Mouse (Mus musculus) CH12F3 (cell line): ENCODE measurements around the gene Tmem104.

Experiments used
- in situ Hi-C: fragments of 300-500 bp; cut with MboI; formaldehyde crosslinking; loops from 2 replicates; pipeline ENCODE4 v1.14.3; 2020; ENCODE audit warnings: low sequenced_read_pairs

The Tmem104 gene

DNA sequence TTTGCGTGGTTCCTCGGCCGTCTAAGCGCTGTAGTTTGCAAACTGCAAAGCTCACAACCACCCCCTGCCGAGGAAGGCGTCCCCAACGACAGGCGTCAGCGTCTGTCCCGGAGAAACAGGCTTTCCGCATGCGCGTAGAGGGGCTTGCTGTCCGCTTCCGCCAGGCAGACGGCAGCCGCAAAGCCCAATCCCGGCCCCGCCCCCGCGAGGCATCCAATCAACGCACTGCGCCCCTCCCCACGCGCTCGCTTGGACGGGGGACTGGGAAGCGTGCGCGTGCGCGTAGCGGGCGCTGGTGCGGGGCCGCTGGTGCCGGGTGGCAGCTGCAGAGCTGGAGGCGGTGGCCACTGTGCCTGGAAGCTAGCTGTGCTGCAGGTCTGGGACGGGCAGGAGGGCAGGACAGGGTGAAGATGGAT lies at the start of gene Tmem104:
Gene Tmem104, plus strand, starts transcription at position 264 of the 416 bp plus-strand sequence.
- in situ Hi-C loops: no loop called here

DNA sequence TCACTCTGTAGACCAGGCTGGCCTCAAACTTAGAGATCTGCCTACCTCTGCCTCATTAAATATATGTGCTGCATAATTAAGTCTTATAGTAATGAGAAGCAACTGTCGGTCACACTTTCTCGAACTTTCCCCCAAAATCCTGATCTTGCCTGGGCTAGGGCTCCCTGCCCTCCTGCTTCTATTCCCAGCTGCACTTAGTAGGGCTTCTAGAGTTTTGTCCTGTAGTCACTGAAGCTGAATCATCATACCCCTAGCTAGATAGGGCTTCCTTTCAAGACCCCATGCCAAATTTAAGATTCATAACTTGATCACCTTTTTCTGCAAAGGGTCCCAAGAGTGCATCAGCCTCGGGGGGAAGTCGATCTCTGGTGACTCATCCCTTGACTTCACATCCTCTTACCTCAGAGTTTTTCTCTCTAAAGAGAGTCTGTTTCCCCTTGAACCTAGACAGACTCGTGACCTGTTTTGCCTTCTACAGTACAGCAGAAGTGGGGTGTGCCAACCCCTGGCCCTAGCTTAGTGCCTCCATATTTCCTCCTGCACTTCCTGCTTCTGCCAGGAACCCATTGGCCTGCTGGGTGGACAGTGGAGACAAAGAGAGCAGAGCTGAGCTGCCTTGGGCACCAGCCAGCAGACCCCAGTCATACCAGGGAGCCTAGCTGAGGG lies 48.6 kb upstream of the Tmem104 start:
- in situ Hi-C loops: no loop called here

DNA sequence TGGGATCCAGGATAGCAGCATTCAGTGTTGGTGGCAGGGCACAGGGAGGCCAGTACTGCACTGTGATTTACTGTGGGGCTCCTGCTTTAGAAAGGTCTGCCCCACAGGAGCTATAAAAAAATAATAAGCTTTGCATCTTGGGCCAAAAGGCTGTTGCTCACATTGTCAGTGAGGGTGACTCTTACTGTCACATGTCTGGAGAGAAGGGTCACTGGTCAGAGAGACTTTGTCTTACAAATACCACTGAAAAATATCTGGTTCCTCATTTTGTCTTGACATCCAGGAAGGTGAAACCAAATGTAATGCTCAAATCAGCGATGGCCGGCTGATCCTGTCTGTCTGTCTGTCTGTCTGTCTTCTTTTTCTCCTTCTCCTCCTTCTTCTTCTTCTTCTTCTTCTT lies 45.3 kb upstream of the Tmem104 start:
- in situ Hi-C loops: no loop called here

DNA sequence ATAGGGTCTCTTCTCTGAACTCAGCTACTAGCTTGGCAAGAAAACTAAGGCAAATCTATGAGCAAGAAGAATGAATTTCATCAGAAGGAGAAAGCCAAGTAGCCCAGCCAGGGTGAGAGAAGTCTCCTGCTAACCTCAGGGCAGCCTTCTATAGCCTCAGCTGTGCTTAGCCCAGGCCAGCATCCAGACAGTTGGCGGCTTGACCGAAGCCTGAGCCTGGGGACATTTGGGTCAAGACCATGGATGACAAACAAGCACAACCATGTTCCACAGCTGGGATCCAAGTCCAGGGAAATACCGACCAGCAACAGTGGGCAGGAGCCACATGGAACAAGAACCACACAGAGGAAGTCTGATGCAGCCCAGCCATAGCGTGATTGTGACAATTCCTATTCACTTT lies 39.5 kb upstream of the Tmem104 start:
- in situ Hi-C loops: no loop called here

DNA sequence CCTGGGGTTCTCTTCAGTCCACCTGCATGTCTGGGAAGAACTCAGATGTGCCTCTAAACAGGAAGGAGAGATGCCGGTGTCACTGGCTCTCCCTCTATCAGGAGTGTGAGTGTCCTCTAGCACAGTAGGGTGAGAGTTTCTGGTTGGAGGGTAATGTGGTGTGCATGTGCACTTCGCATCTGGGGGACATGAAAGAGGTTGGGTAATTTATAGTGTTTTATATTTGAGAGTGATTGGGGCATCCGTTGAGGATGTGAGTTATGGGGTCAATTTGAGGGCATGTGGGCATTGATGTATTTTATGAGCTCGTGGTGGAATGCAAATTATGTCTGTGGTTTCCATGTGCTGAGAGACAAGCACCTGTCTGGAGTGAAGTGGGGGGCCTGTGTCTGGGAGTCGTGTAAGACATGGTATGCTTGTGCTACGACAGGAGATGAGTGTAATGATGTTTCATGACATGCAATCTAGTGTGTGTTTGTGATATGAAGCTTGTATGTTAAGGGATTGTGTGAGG lies 36.5 kb upstream of the Tmem104 start:
- in situ Hi-C loops: no loop called here

DNA sequence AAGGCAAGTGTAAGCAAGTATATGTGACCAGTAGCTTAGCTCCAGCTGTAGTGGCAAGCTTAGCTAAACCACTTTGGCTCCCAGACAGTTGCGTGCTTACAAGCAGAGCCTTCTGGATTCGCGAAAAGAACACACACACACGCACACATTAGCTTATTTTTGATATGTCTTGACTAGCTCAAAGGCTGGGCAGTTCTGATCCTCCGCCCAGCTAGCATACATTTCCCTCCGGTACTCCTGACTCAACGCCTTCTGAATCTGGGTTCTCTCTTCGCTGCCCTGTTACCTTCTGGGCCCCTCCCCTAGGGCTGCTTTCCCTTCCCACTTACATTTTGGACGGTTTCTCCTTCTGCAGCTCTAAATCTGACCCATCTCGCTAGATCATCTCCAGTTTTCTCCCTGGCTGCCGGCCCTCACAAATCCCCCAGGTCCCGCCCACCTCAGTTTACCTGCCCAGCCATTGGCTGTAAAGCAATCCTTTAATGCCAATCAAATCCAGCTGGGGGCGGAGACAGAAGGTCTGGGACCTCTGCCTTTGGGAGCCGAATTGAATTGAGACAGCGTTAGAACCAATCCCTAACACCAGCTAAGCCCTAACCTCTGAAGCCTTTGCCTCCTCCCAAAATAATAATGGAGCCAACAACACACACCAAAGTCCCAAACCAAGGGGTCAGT lies 35.4 kb upstream of the Tmem104 start:
- in situ Hi-C loops: no loop called here

DNA sequence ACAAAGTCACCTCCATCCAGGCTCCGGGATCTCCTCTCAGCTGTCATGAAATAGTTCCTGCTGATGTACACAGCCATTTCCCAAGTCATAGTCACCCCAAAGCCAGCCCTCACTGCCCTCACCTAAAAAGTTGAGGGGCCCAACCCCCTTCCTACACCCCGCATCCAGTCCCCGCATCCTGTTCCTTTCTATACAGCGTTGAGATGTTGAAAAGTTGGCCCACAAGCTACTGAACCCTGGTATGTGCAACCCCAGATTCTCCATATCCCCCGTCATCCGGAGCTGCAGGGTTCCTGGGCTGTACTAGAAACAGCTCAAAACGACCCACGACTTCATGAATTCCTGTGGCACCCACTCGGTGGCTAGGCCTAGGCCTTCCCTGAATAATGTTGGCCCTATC lies 34.2 kb upstream of the Tmem104 start:
- in situ Hi-C loops: no loop called here

DNA sequence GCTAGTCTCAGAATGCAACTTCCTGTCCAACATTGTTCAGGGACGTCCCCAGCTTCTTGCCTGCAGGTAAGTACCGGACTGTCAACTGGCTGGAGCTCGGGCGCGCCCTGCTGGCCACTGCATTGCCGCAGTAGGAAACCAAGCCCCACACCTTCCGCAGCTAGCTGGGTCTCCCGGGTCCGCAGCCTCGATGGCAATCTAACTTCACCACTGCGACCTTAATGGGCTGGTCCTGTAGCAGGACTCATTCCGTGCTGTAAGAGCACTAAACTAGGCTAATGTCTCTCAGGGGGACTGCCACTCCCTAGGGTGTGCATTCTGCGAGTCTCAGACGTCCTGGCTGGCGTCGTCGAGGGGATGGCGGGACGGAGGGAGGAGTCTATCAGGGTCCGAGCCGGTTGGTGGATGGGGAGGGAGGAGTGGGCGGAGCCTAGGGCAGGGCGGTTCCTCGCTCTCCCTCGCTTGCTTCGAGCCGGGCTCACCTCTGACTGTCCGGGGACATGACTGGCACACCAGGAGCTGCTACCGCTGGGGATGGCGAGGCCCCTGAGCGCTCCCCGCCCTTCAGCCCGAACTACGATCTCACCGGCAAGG lies 33.5 kb upstream of the Tmem104 start:
- in situ Hi-C loops: no loop called here

DNA sequence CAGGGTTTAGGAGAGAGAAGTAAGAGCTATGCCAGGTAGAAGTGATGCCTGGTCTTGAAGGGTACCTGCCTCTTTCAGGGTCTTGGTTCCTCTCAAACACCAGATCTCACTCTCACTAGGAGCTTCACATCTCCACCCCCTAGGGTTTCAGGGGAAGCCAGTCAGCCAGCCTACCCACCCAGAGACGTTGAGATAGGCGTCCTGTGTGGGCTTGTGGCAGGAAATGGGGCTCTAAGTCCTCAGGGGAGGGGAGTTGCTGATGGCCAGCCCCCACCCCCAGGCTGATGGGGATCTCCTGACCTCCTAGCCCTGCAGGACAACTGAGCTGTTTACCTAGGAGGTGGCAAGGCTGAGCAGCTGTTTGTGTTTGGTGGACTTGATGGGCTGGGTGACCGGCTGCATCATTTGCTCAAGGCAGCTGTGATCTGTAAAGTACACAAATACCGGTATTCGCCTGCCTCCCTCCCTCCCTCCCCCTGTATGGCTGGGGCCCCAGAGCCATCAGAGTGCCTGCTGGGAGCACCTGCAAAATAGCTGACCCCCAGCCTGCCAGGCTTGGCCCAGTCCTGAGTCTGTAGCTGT lies 32.1 kb upstream of the Tmem104 start:
- in situ Hi-C loops: no loop called here

DNA sequence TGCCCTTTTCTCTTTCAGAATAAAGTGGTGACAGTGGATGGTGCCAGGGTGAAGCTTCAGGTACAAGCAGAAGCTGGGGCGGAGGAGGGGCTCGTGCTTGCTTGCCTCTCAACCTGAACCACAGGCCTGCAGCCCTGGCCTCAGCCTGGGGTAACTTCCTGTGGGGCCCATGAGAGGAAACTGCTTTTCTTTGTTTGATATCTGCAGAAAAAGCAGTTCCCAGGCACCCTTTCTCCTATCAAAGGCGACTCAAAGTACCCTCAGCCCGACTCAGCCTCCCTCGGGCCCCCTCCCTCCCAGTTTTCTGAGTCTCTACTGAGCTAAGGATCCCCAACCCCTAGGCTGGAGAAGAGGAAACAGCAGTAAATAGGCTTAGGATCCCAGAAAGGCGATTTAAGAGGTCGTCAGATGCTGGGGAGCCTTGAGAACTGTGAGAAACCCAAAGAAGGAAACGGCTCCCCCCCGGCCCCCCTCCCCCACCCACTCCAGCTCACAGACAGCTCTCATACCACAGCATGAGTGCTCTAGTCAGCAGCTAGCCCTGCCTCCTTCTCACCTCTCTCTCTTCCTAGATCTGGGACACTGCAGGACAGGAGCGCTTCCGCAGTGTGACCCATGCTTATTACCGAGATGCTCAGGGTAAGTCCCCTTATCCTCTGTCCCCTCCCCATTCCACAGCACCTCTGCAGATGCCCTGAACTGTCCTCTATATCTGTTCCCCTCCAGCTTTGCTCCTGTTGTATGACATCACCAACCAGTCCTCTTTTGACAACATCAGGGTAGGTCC lies 29.2 kb upstream of the Tmem104 start:
- in situ Hi-C loops: no loop called here

DNA sequence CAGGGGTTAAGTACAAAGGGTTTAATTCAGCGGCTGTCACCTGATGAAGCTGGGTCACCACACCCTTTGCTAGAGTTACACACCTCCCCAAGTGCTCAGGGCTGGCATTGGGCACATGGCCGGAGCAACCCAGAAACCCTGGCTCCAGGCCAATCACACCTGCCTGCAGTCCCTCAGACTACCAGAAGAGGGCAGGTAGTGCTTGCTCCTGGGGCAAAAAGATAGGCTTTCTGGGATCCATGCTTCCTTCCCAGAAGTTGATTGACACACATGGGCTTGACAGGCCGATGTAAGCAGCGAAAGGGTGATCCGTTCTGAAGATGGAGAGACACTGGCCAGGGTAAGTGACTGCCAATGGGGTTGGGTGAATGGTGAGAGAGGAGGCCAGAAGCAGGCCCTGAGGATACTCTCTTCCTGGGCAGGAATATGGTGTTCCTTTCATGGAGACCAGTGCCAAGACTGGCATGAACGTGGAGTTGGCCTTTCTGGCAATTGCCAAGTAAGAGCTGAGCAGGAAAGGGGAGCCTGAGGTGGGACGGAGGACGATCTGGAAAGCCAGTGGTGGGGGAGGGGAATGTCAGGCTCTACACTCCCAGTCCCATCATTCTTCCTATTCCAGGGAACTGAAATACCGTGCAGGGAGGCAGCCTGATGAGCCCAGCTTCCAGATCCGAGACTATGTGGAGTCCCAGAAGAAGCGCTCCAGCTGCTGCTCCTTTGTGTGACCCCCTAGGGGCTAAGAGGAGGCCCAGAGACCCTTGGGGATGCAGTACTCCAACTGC lies 27.1 kb upstream of the Tmem104 start:
- in situ Hi-C loops: no loop called here

DNA sequence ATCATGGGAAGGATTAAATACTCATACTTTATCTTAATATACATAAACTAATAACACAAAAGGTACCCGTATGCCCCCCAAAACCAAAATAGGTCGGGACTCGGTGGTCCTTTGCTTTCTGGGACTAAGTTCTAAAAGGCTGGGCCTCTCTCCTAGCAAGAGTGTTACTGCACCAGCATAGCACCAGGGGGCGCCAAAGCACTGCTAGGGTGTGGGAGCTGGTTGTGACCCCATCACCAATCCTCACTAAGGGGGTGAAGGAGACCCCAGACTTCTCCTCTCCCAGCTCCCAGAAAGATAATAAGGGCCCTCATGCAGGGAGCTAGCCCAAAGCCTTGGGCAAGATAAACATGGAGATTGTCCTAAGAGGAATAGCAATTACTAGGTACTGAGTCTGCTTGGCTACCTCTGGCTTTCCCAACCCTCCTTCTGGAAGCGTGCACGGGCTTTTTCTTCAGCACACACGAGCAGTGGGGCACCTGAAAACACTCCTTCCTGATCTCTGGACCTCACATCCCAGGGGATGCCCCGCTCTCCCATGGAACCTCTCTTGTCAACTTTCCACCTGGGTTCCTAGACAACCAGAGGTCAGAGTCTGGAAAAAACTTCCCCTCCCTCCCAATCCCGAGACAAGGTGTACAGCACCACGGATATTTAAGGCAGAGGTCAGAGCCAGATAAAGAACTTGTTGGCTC lies 26.3 kb upstream of the Tmem104 start:
- in situ Hi-C loops: no loop called here

DNA sequence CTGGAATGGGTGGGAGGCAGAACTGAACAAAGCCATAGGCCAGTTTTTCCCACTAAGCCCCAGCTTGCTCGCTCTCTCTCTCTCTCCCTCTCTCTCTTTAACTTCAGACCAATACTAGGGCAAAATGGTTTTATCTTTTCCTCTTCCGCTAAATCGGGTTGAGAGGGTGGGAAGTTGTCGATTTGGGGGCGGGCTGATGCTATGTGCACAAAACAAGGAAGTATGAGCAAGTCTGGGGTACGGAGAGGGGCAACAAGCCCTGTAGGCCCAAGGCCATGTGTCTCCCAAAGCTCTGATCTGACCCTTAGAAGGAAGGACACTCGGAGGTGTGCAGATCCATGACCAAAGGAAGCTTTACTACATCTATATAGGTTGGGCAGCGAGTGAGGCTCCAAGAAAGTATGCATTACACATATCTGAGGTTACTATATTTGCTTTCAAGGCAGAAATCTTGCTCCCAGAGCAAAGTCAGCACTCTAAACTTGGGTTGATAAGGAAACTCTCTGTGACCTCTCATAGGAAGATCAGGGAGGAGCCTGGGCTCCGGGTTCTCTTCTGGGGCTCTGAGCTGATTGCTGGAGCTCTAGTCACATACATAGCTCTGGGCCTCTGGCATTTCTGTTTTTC lies 25.6 kb upstream of the Tmem104 start:
- in situ Hi-C loops: no loop called here

DNA sequence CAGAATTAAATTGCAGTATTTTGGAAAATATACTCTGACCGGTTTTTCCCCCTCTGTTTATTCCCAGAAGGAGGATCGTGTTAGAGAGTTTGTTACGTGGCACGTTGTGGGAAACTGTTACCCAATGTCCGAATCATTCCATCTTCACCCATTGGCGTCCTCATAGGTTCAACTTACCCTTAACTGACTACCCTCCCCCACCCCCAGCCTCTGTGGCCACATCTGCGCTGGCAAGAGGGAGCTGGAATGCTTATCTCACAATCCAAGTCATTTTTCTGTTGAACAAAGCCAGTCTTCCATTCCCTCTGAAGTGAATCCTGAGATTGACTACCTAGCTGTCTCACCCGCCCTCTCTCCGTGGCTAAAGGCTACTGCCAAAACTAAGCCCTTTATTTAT lies 25.1 kb upstream of the Tmem104 start:
- in situ Hi-C loops: no loop called here

DNA sequence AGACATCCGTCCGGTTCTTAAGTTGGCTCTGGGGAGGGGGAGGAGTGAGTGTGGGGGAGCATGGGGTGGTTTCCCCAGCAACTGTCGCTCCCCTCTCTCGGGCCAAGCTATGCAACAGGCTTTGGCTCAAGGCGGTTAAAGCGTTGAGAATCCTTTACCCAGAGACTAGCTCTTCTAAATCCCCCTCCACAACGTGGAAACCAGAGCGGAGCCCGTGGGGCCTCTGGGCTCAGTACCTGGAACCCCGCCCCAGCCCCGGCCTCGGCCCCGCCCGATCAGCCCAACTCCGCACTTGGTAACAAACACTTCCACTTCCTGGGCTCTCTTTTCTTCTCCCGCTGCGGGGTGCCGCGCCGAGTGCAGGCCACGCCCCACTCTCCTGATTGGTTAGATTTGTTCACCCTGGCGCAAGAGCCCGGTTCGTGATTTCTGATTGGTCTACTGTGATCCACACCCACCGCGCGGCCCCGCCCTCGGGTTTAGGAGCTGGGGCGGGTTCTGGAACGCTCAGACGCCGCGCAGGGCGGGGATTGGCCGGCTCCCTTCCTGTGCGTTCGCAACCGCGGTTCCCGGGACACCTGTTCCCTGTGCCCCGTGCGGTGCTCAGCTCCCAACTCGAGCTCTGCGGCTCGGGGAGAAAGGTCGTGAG lies 24.3 kb upstream of the Tmem104 start, which contains the start of gene Slc9a3r1:
Gene Slc9a3r1, plus strand, starts transcription at position 510 of the 649 bp plus-strand sequence.
- in situ Hi-C loops: no loop called here

DNA sequence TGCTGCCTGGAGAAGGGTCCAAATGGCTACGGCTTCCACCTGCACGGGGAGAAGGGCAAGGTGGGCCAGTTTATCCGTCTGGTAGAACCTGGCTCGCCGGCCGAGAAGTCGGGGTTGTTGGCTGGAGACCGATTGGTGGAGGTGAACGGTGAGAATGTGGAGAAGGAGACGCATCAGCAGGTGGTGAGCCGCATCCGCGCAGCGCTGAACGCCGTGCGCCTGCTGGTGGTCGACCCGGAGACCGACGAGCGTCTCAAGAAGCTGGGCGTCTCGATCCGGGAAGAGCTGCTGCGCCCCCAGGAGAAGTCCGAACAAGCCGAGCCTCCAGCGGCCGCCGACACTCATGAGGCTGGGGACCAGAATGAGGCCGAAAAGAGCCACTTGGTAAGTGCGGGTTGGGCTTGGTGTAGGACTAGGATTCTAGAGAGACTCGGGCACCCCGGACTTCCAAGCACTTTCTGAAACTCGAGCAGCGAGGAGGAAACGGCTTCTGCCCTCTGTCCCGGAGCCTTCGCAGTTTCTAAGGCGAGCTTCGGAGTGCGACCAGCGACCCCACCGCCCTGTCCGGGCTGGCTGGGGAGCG lies 23.6 kb upstream of the Tmem104 start:
- in situ Hi-C loops: no loop called here

DNA sequence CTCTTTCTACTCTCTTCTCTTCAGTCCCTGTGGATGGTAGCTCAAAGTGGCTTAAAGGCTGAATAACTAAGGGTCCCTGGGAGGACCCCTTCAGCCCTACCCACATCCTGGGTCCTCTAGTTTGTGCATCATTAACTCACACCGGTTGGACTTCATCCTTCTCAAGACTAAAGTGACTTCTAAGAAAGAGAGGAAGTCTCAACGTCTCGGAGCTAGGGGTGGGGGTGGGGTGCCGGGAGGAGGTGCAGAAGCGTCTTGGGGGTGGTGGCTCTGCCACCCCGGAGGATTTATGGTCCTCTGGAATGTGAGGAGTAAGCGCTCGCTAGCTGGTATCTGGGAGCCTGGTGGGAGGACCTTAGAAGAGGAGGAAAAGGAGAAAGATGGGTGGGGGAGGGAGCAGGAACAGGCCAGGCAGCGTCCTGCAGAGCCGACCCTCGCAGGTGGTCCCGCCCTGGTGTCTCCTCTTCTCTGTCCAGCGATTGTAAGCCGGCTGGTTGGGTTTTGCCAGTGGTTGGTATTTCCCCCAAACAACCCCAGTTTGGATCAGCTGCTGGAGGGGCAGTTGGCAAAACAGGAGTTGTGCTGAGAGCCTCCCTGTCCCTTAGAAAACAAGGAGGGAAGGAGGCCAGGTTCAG lies 22.8 kb upstream of the Tmem104 start:
- in situ Hi-C loops: no loop called here

DNA sequence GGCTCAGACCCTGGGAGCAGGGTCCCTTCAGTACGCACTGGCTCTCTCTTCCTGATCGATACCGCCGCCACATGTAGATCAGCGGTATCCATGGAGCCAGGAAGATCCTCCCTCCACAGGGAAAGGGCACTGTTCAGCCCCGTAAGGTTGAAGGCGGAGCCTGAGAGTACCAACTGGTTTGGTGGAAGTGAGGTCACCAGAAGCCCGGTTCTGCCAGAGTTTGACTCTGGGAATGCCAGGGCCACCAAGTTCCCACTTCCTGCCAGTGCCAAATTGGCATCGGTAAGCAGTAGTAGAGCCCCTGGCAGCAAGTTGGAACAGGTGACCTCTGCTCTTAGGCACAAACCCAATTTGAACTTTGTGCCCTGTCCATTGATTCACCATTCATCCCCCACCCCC lies 22.3 kb upstream of the Tmem104 start:
- in situ Hi-C loops: no loop called here
